10 mouse cellular contexts compared by ENCODE assay signal in the genomic region with DNA sequence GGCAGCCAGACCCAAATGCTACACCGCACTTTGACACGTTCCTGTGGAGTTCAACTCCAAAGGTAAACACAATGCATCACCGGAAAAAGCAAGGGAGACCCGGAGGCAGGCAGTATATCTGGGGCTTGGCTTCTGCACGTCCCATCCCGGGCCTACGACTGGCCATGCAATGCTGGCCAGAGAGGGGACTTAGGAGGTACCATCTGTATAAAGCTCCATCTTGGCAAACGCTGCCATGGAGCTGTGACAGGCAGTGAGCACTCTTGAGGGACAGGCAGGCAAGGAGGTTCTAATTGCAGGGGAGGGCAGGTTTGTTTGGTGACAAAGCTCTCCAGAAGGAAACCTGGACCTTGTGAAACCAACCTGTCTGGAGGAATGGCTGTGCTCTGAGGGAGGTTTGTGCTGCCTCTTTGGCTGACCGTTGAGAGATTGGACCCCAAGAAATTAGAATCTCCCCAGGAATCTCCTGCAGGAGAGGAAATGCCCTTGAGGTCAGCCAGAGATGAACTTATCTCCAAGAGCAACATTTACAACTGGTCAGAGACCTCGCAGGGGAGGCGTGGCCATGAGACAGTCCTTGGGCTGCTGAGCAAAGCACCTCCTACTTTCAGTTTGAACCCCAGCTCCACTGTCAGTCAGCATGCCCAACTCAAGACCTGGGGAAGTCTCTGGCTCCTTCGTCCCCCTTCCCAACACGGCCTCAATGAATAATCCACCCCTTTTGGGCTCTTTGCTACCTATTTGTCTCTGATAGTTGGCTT.
DNase-seq lines count a peak whose midpoint lies in the region; ATAC-seq and TF ChIP-seq lines count a peak whose summit lies in the region.
"Had no signal": no experiment of that assay in that cellular context is flagged by ENCODE, and none has a peak within 500 bp of the region (broad histone marks: within the 10 kb centered on the region; RNA-seq: fewer than 3 reads in every experiment).

No protein-coding gene starts in this region.

- H3K4me2 ChIP-seq in heart, embryonic 14.5 days (ENCODE audit: low read length) = peak overlapping the region; percentile 22
- 0 out of 2 replicates have a peak overlapping the region, but pooled peaks have one; percentile 3 for H3K4me2 ChIP-seq in liver, embryonic 13.5 days
- no peak overlapping the region for H3K4me2 ChIP-seq in forebrain, embryonic 13.5 days
- H3K4me2 ChIP-seq: lung, embryonic 14.5 days had no signal

- 0 out of 2 replicates have a peak, but pooled peaks cover 4% of the 10 kb centered on the region for H3K79me2 ChIP-seq in heart, adult 2 months (replicated peaks; ENCODE audit: control insufficient read depth, insufficient read depth, low read length)

- TF ChIP-seq CTCF in heart, adult 2 months (IDR thresholded peaks at IDR 0.05) = no peak

- no peak overlapping the region for H3K9ac ChIP-seq in heart, embryonic 14.5 days (ENCODE audit: low read length)
- H3K9ac ChIP-seq in heart, adult 2 months (ENCODE audit: low read depth, low read length) = no peak overlapping the region
- H3K9ac ChIP-seq in liver, embryonic 13.5 days = peak overlapping the region; percentile 36; the same call in 1 of the 2 replicates
- no peak overlapping the region for H3K9ac ChIP-seq in forebrain, embryonic 13.5 days
- H3K9ac ChIP-seq: lung, embryonic 14.5 days had no signal

- intact Hi-C loops in heart, adult 2 months (cut with DNase I) = loop anchor here (5.0 kb wide), 2 partner anchors 82 to 98 kb away; no protein-coding TSS in a partner anchor

- ATAC-seq in heart, embryonic 14.5 days (ENCODE audit: insufficient number of reproducible peaks, insufficient read depth, low FRiP score, low read depth) = no peak
- ATAC-seq in liver, embryonic 13.5 days (ENCODE audit: low read depth) = 0 out of 2 replicates have a peak, but pooled peaks have one; percentile 32
- ATAC-seq in forebrain, embryonic 13.5 days = no peak

- TF ChIP-seq EP300 in heart, adult 2 months (IDR thresholded peaks at IDR 0.05; ENCODE audit: insufficient read depth, low read depth, low read length) = no peak

- H3K4me1 ChIP-seq in heart, embryonic 14.5 days (ENCODE audit: control insufficient read depth in 2 of 2, insufficient read depth in 2 of 2, low read length in 2 of 2) = peaks cover 39 to 43% of the 10 kb centered on the region in 2 experiments
- H3K4me1 ChIP-seq in heart, adult 2 months (ENCODE audit: control insufficient read depth, insufficient read depth, low read length) = peaks cover 25% of the 10 kb centered on the region
- peaks cover 71% of the 10 kb centered on the region for H3K4me1 ChIP-seq in liver, embryonic 13.5 days (replicated peaks)
- H3K4me1 ChIP-seq in forebrain, embryonic 13.5 days = peaks cover 19% of the 10 kb centered on the region

- peaks cover 14% of the 10 kb centered on the region for H3K36me3 ChIP-seq in heart, embryonic 14.5 days (ENCODE audit: control insufficient read depth, insufficient read depth, low read length)
- no peaks in the 10 kb centered on the region for H3K36me3 ChIP-seq in heart, adult 2 months (ENCODE audit: control insufficient read depth, insufficient read depth, low read length)
- peaks cover 99% of the 10 kb centered on the region for H3K36me3 ChIP-seq in liver, embryonic 13.5 days
- H3K36me3 ChIP-seq in forebrain, embryonic 13.5 days (ENCODE audit: poor library complexity, severe bottlenecking) = peaks cover 9% of the 10 kb centered on the region; the same call in 1 of the 2 replicates

- 57% methylated on average over 13 of the region's 13 CpGs for WGBS in heart, embryonic 14.5 days
- WGBS in heart, adult 2 months = 61% methylated on average over 13 of the region's 13 CpGs
- WGBS in liver, embryonic 13.5 days (ENCODE audit: insufficient replicate concordance) = 58% methylated on average over 13 of the region's 13 CpGs
- 87% methylated on average over 13 of the region's 13 CpGs for WGBS in forebrain, embryonic 13.5 days

- peak overlapping the region in 1 of 2 experiments; percentile 27; a peak in 1 of 4 replicates for H3K27ac ChIP-seq in heart, embryonic 14.5 days (replicated peaks in 1 of 2; ENCODE audit: control insufficient read depth in 1 of 2, insufficient read depth in 1 of 2, low read depth in 2 of 2, low read length in 2 of 2)
- H3K27ac ChIP-seq in heart, adult 2 months = no peak overlapping the region
- H3K27ac ChIP-seq in liver, embryonic 13.5 days = 0 out of 2 replicates have a peak overlapping the region, but pooled peaks have one; percentile 21
- no peak overlapping the region for H3K27ac ChIP-seq in forebrain, embryonic 13.5 days

- no peaks in the 10 kb centered on the region for H3K27me3 ChIP-seq in heart, embryonic 14.5 days (ENCODE audit: control insufficient read depth, insufficient read depth, low read length)
- H3K27me3 ChIP-seq in heart, adult 2 months (ENCODE audit: control insufficient read depth, insufficient read depth, low read length) = no peaks in the 10 kb centered on the region
- no peaks in the 10 kb centered on the region for H3K27me3 ChIP-seq in liver, embryonic 13.5 days
- no peaks in the 10 kb centered on the region for H3K27me3 ChIP-seq in forebrain, embryonic 13.5 days

- no peak for DNase-seq in heart, adult 2 months
- peak; percentile 60 for DNase-seq in adrenal gland, postnatal 10 days
- DNase-seq in cerebellum, postnatal 25 days = peak; percentile 69 to 75
- DNase-seq in liver, embryonic 13.5 days = peak; percentile 25
- DNase-seq in left cerebral cortex, adult 8-10 months (ENCODE audit: low spot score in 2 of 2) = no peak
- DNase-seq in lung, postnatal 36 days = no peak
- DNase-seq: lung, embryonic 14.5 days; right cerebral cortex, adult 18-20 months had no signal

- no peak overlapping the region for H3K4me3 ChIP-seq in heart, embryonic 14.5 days (ENCODE audit: control insufficient read depth in 1 of 2, insufficient read depth in 1 of 2, low read depth in 1 of 2, low read length in 2 of 2)
- H3K4me3 ChIP-seq in heart, adult 2 months = no peak overlapping the region
- H3K4me3 ChIP-seq in liver, embryonic 13.5 days (replicated peaks) = no peak overlapping the region
- no peak overlapping the region for H3K4me3 ChIP-seq in forebrain, embryonic 13.5 days

- no peak for TF ChIP-seq POLR2A in heart, adult 2 months (IDR thresholded peaks at IDR 0.05; ENCODE audit: insufficient read depth, low read depth, low read length)

- no peaks in the 10 kb centered on the region for H3K9me3 ChIP-seq in heart, embryonic 14.5 days (ENCODE audit: control insufficient read depth, low read length)
- no peaks in the 10 kb centered on the region for H3K9me3 ChIP-seq in liver, embryonic 13.5 days (replicated peaks)
- H3K9me3 ChIP-seq in forebrain, embryonic 13.5 days (replicated peaks) = no peaks in the 10 kb centered on the region

Comparison
In these comparisons a context has a peak if more than half of its experiments do, and no peak if none do; other contexts are left out.
1. DNase-seq: peak in adrenal gland, postnatal 10 days (single experiment), cerebellum, postnatal 25 days (2 of 2) and liver, embryonic 13.5 days (single experiment); none in heart, adult 2 months (0 of 2), left cerebral cortex, adult 8-10 months (0 of 2) and lung, postnatal 36 days (single experiment).